Mouse (Mus musculus) adrenal gland, adult 18-20 months (tissue): ENCODE results near the gene Crb1. TPM values are rescaled to one million over a fixed set of nuclear protein-coding genes. Genes with fewer than 3 reads are reported as not detected.
"Not testable (repeated sequence)": the region's sequence is repeated elsewhere in the genome, so short reads cannot be mapped to it uniquely, and the experiment has no call there.

Experiments
- DNase-seq, 2 experiments: peaks; one replicate each; pipeline ENCODE4 v3.0.0; 2021 to 2022; ENCODE audit warnings: low spot score in 2 of 2
- total RNA-seq, 2 experiments: library from RNA; stranded (reverse); gene quantifications; 1 replicate in 1 of 2; 2 replicates in 1 of 2; pipeline ENCODE4 v1.2.3; 2021

Crb1 gene
- total RNA-seq, 2 experiments from 2014 or later: 0.10 TPM; not detected in 1

DNA sequence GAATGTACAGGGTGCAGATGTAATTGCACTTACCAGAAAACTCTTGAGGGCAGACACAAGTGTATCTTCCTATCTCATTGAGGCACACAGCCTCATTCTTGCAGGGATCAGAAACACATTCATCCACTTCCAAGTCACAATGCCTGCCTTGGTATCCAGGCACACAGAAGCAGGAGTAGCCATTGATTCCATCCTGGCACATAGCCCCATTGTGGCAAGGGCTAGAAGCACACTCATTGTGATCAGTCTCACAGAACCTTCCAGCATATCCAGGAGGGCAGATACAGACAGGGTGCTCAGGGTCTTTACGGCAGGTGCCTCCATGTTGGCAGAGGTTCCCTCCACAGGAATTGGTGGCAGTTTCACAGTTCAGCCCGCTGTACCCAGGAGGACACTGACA, 39.9 kb downstream of the Crb1 start:
- no peak for DNase-seq

DNA sequence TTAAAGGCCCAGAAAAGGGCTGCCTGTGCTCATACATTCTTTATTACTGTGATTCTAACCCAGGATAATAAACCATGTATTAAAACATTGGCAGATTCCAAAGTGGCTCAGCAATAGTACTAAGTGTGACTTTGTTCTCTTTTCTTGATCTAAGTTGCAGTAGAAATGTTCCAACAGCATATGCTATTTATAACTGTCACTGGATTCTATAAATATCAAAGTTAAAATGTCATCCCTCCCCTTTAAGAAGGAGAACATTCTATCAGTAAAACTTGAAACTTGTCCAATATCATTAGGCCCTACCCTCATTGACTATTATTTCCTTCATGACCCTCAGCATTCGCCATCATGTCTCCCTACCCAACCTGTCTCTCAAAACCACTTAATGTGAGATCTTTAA, 48.1 kb downstream of the Crb1 start:
- DNase-seq: no peak

DNA sequence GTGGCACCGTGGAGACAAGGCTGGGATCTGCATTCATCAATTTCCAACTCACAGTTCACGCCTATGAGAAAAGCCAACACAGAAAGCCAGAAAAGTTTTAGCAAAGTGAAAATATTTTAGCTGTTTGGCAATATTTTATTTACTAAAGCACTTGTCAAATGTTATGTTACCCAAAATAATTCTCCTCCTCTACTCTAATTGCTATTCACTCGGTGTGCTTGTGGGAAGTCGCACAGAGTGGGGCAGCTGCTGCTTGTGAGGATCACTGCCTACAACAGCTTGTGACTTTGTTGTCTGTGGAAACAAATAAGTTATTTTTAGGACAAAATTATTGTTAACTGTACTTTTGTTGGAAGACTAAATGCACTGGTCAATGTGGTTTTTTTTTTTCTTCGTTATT, 48.6 kb downstream of the Crb1 start:
- DNase-seq: no peak

DNA sequence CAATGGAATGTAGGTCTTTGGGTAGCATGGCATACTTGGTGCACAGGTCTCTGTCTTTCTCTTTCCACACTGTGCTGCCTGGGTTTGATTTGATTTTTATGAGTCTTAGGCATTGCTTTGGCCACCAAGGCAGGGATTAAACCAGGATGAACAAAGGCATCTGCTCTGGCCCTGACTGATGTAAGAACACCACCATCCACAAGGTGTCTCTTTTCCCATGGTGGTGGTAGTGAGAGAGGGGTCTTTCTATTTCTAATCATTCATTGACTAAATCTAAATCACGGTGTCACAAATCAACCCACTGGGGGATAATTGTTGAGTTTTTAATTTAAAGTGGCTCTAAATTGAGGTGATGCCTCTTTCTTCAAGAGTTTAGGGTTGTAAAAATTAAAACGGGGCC, 51.5 kb downstream of the Crb1 start:
- DNase-seq: no peak

DNA sequence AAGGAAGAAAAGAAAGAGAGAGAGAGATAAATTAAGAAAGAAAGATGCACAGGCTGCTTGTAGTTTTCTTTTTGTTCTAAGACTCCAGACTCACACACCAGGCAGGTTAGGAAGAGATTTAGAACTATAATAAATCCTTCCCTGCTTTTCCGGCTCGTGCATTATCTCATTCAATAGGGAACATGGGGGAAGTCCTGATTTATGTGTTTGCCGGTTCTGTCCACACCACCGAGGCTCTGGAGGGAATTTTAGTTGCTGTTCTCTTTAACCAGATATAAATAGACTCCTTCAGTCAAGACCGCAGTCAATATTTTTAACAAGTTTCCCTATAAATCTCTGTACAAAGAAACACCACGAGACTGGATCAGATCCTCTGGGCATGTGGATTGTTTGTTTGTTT, 57.1 kb downstream of the Crb1 start:
- no peak for DNase-seq

DNA sequence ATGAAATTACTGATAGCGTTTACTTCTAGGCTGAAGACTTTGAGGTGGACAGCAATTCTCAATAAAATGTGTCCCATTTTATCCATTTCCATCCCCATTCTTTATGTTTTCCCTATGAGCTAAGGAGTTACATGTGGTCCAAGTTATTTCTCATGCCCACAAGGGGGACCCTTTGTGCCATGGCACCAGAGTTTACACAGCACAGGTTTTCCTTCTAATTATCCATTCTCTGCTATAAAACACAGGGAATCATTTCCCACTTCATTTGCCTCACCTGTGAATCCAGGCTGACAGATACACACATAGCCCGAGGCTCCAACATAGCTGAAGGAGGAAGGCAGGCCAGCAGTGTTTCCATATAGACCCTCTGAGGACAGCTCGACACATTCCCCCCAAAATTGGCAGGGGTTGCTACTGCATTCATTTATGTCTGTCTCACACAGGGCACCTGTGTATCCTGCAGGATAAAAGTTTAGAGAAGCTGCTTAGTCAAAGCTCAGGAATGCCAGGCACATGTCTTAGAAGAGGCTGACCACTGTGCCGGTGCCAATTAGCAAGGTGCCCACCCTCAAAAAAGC, 62.5 kb downstream of the Crb1 start:
- DNase-seq: no peak

DNA sequence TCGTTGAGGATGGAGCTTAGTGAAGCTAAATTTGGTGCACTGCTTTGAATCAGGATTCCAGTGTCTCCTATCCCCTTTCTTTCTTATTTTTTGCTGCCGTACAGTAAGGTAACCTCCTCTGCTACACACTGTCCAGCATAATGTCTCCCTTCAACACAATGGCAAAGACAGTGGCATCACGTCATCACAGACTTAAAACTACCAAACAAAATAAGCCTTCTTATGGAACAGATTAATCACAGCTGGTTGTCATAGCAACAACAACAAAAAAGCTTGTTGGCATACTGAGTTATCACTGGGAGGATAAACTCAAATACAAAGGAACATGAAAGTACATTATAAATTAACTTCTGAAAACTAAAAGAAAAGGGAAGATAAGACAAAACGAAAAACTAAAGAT, 68.0 kb downstream of the Crb1 start:
- no peak for DNase-seq

DNA sequence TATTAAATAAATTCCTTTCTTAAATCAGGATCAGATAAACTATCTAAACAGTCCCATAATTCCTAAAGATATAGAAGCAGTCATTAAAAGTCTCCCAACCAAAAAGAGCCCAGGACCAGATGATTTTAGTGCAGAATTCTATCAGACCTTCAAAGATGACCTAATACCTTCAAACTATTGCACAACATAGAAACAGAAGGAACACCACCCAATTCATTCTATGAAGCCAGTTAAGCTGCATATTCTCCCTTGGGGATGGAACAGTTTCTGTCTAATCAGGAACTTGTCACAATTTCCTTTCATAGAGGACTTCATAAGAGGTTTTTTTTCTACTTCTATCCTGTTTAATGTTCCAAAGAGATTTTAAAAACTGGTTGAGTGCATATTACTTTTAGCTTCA, 74.4 kb downstream of the Crb1 start:
- DNase-seq: not testable (repeated sequence)

DNA sequence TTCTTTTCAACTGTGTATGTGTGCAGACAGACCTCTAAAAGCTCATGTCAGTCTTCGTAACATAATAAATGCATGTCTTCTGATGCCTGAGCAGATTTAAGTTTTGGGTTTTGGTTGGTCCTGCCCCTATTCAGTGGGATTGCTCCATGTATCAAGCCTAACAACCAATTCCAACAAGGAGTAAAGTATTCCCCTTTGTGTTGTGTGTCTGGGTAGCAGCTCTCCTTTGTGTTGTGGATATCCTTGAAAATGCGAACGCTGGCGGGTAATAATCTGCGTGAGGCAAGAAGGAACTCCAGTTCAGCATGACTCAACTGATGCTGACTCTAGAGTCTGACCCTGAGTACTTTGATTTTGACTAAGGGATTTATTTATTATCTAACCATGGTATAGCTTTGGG, 75.1 kb downstream of the Crb1 start:
- DNase-seq: no peak

DNA sequence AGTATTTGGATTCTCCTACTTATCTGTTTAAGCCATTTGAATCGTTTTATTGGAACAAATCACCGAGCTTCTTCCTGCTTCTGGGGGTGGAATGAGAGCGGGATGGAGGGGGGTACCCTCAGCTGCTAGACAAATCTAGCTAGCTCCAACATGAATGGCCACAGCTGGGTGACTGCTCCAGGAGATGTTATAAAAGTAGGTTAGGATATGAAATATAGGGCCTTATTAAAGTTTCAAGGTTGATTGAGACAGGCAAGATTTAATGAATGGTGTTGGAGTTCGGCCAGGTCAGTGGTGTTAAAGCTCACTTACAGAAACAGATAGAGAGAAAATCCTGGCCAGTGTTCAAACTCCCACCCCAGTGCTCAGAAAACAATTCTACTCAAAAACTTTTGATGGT, 84.9 kb downstream of the Crb1 start:
- DNase-seq: no peak

DNA sequence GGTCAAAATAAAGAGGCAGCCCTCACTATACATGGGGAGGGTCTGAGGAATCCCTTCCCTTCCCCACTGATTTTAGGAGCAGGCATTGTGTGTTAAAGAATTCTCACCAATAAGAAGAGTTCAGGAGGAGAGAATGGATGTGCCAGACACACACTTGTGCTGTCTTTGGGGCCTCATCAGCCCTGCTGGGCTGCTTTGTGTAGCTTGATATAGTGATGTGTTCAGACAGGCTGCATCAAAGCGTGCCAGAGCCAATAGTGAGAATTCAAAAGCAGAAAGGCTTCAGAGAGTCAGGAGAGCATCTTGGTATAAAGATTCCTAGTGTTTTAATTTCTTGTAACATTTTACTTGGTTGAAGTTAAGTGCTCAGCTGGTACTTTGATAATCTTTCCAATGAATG, 85.3 kb downstream of the Crb1 start:
- DNase-seq: no peak

DNA sequence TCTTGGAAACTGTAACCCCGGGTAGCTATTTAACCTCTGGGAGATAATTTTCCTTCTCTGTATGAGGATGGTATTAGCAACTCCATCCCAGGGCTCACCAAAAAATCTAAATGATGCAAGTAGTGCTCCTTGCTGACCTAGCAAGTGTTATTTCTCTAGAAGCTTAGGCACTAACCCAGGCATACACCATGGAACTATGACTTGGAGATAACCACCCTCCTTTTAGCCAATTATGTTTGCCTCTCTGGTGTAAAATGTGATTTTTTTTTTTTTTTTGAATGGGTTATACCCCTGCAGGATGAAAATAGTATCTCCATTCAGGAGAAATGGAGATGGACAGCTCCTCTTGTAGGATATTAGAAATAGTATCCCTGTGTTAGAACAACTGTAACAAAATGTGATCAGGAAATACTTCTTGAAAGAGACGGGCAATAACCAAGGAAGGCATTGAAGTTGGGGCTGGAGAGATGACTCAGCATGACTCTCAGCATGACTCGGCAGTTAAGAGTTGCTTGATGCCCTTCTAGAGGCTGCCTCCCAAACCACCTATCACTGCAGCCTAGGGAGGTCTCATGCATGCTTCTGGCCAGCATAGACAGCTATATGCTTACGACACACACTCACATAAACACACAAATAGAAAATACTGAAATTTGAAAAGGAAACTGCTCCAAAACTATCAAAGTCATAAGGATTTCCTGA, 100.1 kb downstream of the Crb1 start:
- DNase-seq: no peak

DNA sequence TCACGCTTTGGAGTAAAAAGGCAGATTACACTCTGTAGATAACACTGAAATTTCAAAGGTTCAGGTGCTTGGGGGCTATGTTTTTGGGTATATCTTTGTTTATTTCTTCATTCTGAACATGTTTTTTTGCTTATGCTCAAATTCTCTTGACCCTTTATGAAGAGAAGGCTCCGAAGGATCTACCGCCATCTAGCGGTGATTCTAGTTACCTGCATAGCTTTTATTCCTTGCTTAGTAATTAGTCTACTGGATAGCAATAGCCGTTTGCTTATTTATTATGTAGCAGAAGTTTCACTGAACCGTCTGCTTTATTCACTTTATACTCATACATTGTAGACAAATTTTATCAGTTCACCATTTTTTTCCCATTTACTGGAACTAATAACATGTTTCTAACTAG, 109.1 kb downstream of the Crb1 start:
- peak in 1 of 2 experiments; percentile 12 for DNase-seq

DNA sequence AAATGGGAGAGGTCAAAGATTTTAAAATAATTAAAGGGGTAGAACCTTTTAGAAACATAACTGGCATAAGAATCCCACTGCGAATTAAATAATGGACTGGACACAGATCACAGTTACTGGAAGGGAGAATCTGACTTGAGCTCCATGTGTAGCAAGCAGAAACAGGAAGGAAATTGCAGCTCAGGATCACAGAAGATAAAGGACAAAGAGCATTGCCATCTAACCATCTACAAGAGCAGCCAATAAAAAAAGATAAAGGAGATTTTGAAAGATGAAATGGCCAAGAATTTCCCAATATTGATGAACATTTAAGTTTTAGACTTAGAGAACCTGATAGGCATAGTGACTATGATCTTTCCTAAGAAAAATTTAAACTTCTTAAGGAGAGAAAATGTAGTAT, 112.7 kb downstream of the Crb1 start:
- DNase-seq: no peak

DNA sequence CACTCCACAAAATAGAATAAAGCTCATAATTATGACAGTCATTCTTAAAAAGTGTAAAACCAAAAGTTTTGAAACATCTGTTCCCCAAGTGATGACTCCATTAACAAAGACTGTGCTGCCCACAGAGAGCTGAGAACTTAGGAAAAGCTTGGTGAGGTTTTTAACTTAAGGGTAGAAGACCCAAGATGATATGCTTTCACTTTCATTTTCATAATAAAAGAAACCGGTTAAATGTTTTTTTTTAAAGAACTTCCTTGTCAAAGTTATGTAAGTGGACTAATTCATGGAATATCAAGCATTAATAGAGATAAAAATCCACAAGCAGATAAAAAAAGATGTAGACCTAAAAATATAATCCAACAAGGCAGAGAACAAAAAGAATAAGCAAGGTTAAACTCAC, 113.7 kb downstream of the Crb1 start:
- DNase-seq: no peak

DNA sequence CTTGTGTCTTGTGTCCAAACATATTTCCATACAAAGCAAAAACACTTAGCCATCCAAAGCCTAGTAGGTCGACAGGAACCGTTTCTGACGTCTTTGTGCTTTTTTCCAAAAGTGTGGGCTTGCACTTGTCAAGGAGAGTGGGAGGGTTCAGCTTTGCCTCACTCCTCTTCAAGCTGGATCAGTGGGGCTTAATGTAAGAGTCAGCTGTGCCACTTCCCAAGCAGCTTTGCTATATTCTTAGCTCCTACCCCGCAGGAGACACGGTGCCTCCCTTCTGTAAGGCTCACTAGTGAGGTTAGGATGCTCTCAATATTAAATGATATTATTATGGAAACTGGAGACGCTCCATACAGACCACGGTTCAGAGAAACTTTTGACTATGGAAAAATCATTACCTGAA, 121.3 kb downstream of the Crb1 start:
- DNase-seq: no peak

DNA sequence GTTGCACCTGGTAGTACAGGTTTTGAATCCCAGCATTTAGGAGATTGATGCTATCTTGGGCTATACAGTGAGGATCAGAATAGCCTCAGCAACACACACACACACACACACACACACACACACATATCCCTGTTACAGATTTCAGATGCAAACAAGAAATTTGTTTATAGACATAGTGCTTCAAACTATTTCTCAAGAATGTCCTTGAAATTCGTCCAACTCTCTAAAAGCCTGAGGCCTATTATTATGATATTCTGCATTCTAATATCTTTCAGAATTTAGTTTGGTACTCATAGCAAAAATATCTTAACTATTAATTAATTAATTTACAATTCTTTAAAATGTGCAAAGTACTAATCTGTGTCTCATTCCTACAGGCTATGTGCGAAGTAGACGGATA, 124.9 kb downstream of the Crb1 start:
- DNase-seq: no peak

DNA sequence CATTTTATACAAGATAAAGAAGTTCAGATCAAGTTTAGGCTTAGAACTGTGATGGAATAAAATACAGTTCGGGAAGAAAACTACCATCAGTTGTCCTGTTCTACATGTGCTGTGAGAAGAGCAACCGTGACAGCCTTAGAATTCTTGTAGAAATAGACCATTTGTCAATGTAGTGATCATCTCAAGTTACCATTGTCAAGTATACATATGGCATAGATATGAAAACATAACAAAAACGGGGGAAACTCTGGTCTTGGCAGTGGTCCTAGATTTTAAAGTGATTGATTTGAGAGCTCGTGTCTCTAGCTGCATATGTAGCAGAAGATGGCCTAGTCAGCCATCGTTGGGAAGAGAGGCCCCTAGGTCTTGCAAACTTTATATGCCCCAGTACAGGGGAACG, 127.7 kb downstream of the Crb1 start:
- no peak for DNase-seq

DNA sequence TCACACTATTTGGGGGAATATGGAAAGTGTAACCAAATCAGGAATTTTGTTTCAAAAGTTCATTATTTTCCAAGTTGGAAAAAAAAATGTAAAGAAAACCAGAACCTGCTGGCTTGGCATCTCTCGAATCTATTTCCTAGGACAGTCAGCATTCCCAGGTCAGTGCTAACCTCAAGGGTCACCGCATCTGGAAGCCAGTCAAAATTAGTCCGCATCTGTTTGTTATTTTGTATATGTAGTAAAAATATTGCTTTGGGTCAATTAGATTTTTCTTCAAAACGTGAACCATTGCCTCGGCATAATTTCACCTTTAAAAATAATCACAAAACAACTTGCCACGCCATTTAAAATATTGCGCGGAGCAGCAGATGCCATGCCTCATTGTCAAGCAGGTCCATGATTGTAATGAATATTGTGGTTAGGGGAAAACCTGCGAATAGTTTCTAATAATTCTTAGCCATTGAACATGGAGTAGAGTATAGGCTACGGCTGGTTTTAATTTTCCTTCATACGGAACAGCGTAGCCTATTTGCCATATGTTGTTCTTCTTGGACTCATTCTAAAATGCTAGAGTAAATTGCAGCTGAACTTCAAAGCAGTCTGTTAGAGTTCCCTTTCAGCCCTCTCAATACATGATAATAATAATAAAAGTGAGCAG, 130.0 kb downstream of the Crb1 start:
- DNase-seq: no peak

DNA sequence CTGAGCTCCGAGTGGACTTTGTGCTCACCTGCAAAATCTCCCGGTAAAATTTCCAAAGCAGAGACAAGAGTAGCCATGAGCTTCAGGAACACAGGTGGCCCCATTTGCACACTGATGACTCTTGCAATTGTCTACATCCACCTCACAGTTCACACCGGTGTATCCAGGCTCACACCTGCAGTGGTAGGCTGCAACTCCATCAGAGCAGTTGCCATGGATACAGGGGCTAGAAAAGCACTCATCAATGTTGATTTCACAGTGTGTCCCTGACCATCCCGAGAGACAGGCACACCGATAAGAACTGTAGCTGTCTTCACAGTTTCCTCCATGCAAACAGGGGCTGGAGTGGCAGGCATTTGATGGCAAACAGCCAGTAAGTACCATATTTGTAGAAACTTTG, 140.1 kb downstream of the Crb1 start:
- no peak for DNase-seq

DNA sequence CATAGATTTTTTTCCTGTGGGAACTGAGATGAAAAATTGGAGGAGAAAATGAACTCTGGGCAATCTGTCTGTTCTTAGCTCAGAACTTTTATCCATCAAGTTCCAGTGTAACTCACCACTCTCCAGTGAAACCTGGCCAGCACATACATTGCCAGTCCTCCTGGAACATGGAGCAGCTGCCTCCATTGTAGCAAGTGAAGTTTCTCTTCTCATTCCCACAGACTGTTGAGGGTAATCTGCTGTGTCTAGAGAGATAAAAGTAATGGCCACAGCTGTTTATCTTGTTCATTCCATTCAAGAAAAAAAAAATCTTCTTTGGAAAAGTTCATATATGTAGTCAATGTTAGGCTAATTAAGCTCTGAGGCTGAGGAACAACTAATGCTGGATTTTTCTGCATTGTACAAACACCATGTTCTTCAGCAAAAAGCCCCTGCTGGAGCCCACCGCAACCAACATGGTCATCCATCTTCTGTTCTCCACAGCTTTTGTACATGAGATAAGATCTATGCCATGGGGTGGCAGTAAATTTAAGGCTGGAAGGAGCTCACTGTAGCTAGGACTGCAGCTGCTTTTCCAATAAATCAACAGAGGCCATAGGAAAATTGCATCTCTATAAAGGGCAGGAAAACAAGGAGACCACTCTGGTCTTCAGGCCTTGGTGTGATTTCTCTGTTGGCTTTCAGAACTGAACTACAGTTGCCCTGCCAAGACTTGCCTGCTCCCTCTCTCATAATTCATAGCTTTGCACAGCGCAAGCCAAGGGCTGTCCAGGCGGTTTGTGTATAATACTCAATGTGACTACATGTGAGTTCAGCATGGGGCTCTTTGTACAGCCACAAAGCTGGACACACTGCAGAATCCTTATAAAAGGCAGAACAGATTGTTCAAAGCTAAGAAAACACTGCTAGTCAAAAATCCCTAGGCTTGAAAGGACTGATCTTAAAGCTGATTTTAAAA, 142.0 kb downstream of the Crb1 start:
- no peak for DNase-seq

DNA sequence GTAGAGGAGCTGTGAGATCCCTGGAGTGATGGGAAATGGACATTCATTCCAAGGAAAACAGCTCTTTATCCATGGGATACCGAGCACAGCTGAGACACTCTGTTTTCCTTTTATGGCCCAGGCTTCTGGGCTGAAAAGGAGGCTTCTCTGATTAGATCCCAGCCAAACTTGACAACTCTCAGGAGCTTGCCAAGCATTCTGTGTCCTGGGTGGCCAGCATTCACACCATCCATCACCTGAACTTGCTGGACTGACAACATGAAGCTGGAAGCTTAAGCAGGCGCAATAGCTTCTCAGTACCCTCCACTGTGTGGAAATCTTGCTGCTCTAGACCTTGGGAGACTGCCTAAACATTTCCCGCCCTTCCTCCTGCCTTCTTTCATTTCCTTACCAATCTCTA, 144.3 kb downstream of the Crb1 start:
- DNase-seq: no peak
